Mouse (Mus musculus): ENCODE data around the gene Dpyd. TPM values are rescaled to one million over a fixed set of nuclear protein-coding genes. Genes with fewer than 3 reads are reported as not detected.

Gene Dpyd
- polyA plus RNA-seq, 1 experiment, result 21.7 TPM

- no peak overlapping the region for H3K4me3 ChIP-seq (ENCODE audit: insufficient read depth, low read depth, low read length)
- H3K4me1 ChIP-seq (ENCODE audit: control insufficient read depth, insufficient read depth, insufficient read length, low read length), result no peaks in the 10 kb centered on the region
- H3K27ac ChIP-seq (replicated peaks; ENCODE audit: low read depth, low read length), result no peak overlapping the region
Observed at GRCm38 (mm10) chr3:118626455-118627375, 64.8 kb downstream of the Dpyd start.

- no peak overlapping the region for H3K27ac ChIP-seq (replicated peaks; ENCODE audit: low read depth, low read length)
- no peak overlapping the region for H3K4me3 ChIP-seq (ENCODE audit: insufficient read depth, low read depth, low read length)
- no peaks in the 10 kb centered on the region for H3K4me1 ChIP-seq (ENCODE audit: control insufficient read depth, insufficient read depth, insufficient read length, low read length)
Observed at GRCm38 (mm10) chr3:118629737-118630136, 67.8 kb downstream of the Dpyd start.

- H3K4me1 ChIP-seq (ENCODE audit: control insufficient read depth, insufficient read depth, insufficient read length, low read length), result no peaks in the 10 kb centered on the region
Observed at GRCm38 (mm10) chr3:118646024-118646570, 84.2 kb downstream of the Dpyd start.

GRCm38 (mm10) chr3:118663987-118664692, 102.2 kb downstream of the Dpyd start:
- H3K4me1 ChIP-seq (ENCODE audit: control insufficient read depth, insufficient read depth, insufficient read length, low read length), result no peaks in the 10 kb centered on the region
- no peak overlapping the region for H3K4me3 ChIP-seq (ENCODE audit: insufficient read depth, low read depth, low read length)
- no peak overlapping the region for H3K27ac ChIP-seq (replicated peaks; ENCODE audit: low read depth, low read length)

More at GRCm38 (mm10) chr3:118646024-118646570, 84.2 kb downstream of the Dpyd start:
- H3K4me3 ChIP-seq (ENCODE audit: insufficient read depth, low read depth, low read length), result no peak overlapping the region
- H3K27ac ChIP-seq (replicated peaks; ENCODE audit: low read depth, low read length), result no peak overlapping the region

GRCm38 (mm10) chr3:118674121-118674745, 112.3 kb downstream of the Dpyd start:
- Histone ChIP-seq H3K27ac (replicated peaks; ENCODE audit: low read depth, low read length) (no peak overlapping the region), H3K4me1 (ENCODE audit: control insufficient read depth, insufficient read depth, insufficient read length, low read length) (no peaks in the 10 kb centered on the region), H3K4me3 (ENCODE audit: insufficient read depth, low read depth, low read length) (no peak overlapping the region)

DNA sequence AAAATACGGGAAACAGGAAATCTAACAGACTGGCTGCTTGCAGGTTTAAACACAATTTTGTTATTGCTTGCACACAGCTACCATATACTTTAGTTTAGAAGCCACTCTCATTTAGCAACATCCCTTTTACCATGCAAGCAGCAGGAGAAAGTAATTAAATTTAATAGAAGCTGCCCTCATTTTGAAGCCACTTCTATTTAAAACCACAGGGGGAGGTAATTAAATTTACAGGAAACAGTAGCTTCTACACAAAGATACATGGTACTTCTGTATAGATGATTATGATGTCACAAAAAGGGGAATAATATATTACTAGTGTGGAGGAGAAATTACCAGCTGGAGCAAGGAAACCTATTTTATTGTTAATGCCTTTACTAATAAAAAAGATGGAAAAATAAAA, 113.5 kb downstream of the Dpyd start:
- Histone ChIP-seq H3K4me3 (ENCODE audit: insufficient read depth, low read depth, low read length) (no peak overlapping the region), H3K4me1 (ENCODE audit: control insufficient read depth, insufficient read depth, insufficient read length, low read length) (no peaks in the 10 kb centered on the region), H3K27ac (replicated peaks; ENCODE audit: low read depth, low read length) (no peak overlapping the region)

- Histone ChIP-seq H3K4me1 (ENCODE audit: control insufficient read depth, insufficient read depth, insufficient read length, low read length) (no peaks in the 10 kb centered on the region), H3K27ac (replicated peaks; ENCODE audit: low read depth, low read length) (no peak overlapping the region), H3K4me3 (ENCODE audit: insufficient read depth, low read depth, low read length) (no peak overlapping the region)
Observed at GRCm38 (mm10) chr3:118676052-118676777, 114.3 kb downstream of the Dpyd start.

GRCm38 (mm10) chr3:118680803-118681202, 118.9 kb downstream of the Dpyd start:
- Histone ChIP-seq H3K4me1 (ENCODE audit: control insufficient read depth, insufficient read depth, insufficient read length, low read length) (no peaks in the 10 kb centered on the region), H3K4me3 (ENCODE audit: insufficient read depth, low read depth, low read length) (no peak overlapping the region), H3K27ac (replicated peaks; ENCODE audit: low read depth, low read length) (no peak overlapping the region)

GRCm38 (mm10) chr3:118750269-118750668, 188.3 kb downstream of the Dpyd start:
- Histone ChIP-seq H3K27ac (replicated peaks; ENCODE audit: low read depth, low read length) (no peak overlapping the region), H3K4me3 (ENCODE audit: insufficient read depth, low read depth, low read length) (no peak overlapping the region), H3K4me1 (ENCODE audit: control insufficient read depth, insufficient read depth, insufficient read length, low read length) (no peaks in the 10 kb centered on the region)

DNA sequence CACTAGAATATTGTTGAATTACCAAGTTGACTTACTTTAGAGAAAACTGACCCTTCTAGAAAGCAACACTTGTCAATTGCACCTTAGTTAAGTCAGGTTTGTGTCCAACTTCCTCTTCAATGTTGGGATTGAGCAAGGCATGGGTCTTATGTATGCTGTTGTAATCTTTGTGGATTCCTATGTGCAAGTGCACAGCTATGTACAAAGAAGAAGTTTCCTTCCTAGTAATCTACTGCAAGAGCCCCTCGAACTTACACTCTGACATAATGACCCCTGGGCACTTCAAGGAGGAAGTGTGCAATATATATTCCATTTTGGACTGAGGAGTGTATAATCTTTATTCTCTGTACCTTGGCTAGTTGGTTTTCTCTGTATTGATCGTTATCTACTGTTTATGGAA, 191.7 kb downstream of the Dpyd start:
- Histone ChIP-seq H3K4me3 (ENCODE audit: insufficient read depth, low read depth, low read length) (no peak overlapping the region), H3K4me1 (ENCODE audit: control insufficient read depth, insufficient read depth, insufficient read length, low read length) (no peaks in the 10 kb centered on the region), H3K27ac (replicated peaks; ENCODE audit: low read depth, low read length) (no peak overlapping the region)

- H3K27ac ChIP-seq (replicated peaks; ENCODE audit: low read depth, low read length), result no peak overlapping the region
Observed at GRCm38 (mm10) chr3:118756099-118756498, 194.2 kb downstream of the Dpyd start.

DNA sequence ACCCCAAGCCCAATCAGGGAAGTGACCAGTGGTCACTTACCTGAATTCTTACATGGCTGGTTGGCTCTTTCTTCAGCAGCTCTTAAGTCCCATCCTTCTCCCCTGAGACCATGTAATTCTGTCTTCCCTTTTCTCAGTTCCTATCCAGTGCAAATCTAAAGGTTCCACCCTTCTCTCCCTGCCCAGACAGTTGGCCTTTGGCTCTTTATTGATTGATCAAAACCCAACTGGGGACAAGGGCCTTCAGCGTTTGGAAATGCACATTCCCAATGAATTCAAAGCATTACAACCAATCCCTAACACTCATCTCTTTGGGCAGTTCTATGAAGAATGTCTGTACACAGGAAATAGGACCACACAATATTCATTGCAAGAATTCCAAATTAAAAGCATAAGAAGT, 251.0 kb downstream of the Dpyd start:
- Histone ChIP-seq H3K4me1 (ENCODE audit: control insufficient read depth, insufficient read depth, insufficient read length, low read length) (no peaks in the 10 kb centered on the region), H3K4me3 (ENCODE audit: insufficient read depth, low read depth, low read length) (no peak overlapping the region), H3K27ac (replicated peaks; ENCODE audit: low read depth, low read length) (no peak overlapping the region)

More at GRCm38 (mm10) chr3:118756099-118756498, 194.2 kb downstream of the Dpyd start:
- no peaks in the 10 kb centered on the region for H3K4me1 ChIP-seq (ENCODE audit: control insufficient read depth, insufficient read depth, insufficient read length, low read length)
- no peak overlapping the region for H3K4me3 ChIP-seq (ENCODE audit: insufficient read depth, low read depth, low read length)

DNA sequence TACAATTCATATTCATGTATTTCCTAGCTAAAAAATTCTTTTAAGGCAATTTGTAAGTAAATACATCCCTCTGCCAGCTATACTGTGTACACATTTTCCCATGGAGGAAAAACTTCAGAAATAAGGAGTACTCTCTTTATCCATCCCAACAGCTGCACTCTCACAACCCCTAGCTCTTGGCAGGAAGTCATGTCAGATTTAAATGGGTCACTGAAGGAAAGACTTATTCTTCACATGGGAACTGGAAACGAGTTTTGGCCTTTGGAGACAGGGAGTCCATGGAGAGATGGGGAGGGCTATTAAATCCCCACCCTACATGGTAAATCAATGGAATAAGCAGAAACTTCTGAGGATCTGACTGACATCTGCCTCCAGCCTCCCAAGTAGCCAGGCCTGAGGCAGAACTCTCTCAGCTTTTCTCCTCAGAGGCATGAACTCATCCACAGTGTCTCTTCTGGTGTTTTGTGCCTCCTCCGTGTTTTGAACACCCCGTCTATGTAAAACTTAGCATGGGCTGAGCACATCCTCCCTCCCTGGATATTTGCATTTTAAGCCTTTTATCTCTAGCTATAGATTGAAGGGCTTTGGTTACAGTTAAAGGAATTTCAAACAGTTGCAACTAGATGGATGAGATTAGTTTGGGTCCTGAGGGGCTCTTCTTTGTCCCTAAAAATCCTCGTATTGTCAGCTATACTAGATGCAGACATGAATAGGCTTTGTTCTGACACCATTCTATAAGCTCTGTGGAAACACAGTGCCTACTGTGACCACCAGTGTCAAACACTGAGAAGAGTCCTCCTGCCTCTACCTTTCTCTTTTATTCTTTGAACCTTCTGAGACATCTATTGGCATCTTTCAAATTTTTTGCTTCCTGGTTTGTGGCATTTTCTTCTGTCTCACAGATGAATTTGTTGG, 288.9 kb downstream of the Dpyd start:
- Histone ChIP-seq H3K27ac (replicated peaks; ENCODE audit: low read depth, low read length) (no peak overlapping the region), H3K4me1 (ENCODE audit: control insufficient read depth, insufficient read depth, insufficient read length, low read length) (no peaks in the 10 kb centered on the region), H3K4me3 (ENCODE audit: insufficient read depth, low read depth, low read length) (no peak overlapping the region)

DNA sequence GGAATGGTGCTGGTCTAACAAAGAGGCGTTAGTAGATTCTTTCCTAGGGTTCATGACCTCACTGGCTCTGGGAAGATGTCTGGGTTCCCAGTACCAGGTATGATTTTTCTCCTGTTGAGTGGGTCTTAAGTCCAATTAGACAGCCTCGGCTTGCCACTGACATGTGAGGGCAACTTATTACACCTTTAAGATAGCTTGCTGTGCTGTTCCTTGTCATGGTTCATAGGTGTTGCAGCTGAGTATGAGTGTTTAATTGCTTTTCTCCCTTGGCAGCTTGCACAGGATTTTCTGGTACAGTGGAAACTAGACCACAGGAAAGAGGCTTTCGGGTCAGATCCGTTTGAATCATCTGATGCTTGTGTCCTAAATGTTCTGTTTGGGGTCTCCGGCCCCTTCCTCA, 290.8 kb downstream of the Dpyd start:
- H3K4me1 ChIP-seq (ENCODE audit: control insufficient read depth, insufficient read depth, insufficient read length, low read length), result no peaks in the 10 kb centered on the region
- no peak overlapping the region for H3K4me3 ChIP-seq (ENCODE audit: insufficient read depth, low read depth, low read length)
- no peak overlapping the region for H3K27ac ChIP-seq (replicated peaks; ENCODE audit: low read depth, low read length)

All from brown adipose tissue, adult 24 weeks (tissue).